Mouse (Mus musculus): ENCODE measurements around the gene Pcnx. TPM values are rescaled to one million over a fixed set of nuclear protein-coding genes. Genes with fewer than 3 reads are reported as not detected.
"Not testable (repeated sequence)": the region's sequence is repeated elsewhere in the genome, so short reads cannot be mapped to it uniquely, and the experiment has no call there.

Pcnx gene
- polyA plus RNA-seq, 1 experiment from 2014 or later = 29.1 TPM

- in situ Hi-C loops (cut with MboI; ENCODE audit: low pct_unique_long_range_greater_than_20kb) = loop anchor here (25.0 kb wide), 2 partner anchors 165 to 1015 kb away; partner anchors contain the start of gene Sipa1l1
- CTCF ChIA-PET = interaction anchor here (1.3 kb wide), 1 partner anchor 473 kb away, joined by 4 read pairs; no protein-coding TSS in a partner anchor
- no peak for DNase-seq (ENCODE audit: low read depth, low spot score)
These were observed 137.0 kb downstream of the Pcnx start for GRCm38 (mm10) chr12:81996679-81997362.

GRCm38 (mm10) chr12:81997497-81997896, 137.7 kb downstream of the Pcnx start:
- ATAC-seq = no peak
- no peak for DNase-seq (ENCODE audit: low read depth, low spot score)
- ChIA-PET CTCF (interaction anchor here (1.3 kb wide), 1 partner anchor 472 kb away, joined by 4 read pairs; no protein-coding TSS in a partner anchor), POLR2A (no interaction called here)
- in situ Hi-C loops (cut with MboI; ENCODE audit: low pct_unique_long_range_greater_than_20kb) = loop anchor here (25.0 kb wide), 2 partner anchors 165 to 1015 kb away; partner anchors contain the start of gene Sipa1l1
- no peaks in the 10 kb centered on the region for H3K27me3 ChIP-seq
- no peak for TF ChIP-seq CTCF (IDR thresholded peaks at IDR 0.05)

More at GRCm38 (mm10) chr12:81996679-81997362, 137.0 kb downstream of the Pcnx start:
- TF ChIP-seq CTCF (IDR thresholded peaks at IDR 0.05) = no peak
- H3K27me3 ChIP-seq = no peaks in the 10 kb centered on the region
- ATAC-seq = no peak
- POLR2A ChIA-PET = no interaction called here

GRCm38 (mm10) chr12:82002697-82003096, 142.9 kb downstream of the Pcnx start:
- in situ Hi-C loops (cut with MboI; ENCODE audit: low pct_unique_long_range_greater_than_20kb); H3K27me3 ChIP-seq; CTCF ChIA-PET; POLR2A ChIA-PET; DNase-seq (ENCODE audit: low read depth, low spot score): not testable (repeated sequence)
- peak; percentile 62 for ATAC-seq

- ATAC-seq = peak; percentile 8
- DNase-seq (ENCODE audit: low read depth, low spot score); CTCF ChIA-PET; H3K27me3 ChIP-seq; POLR2A ChIA-PET; in situ Hi-C loops (cut with MboI; ENCODE audit: low pct_unique_long_range_greater_than_20kb): not testable (repeated sequence)
These were observed 166.2 kb downstream of the Pcnx start for GRCm38 (mm10) chr12:82025901-82026633.

- DNase-seq (ENCODE audit: low read depth, low spot score); ATAC-seq; H3K27me3 ChIP-seq; CTCF ChIA-PET; POLR2A ChIA-PET; in situ Hi-C loops (cut with MboI; ENCODE audit: low pct_unique_long_range_greater_than_20kb): not testable (repeated sequence)
These were observed 173.7 kb downstream of the Pcnx start for GRCm38 (mm10) chr12:82033524-82033923.

- H3K27me3 ChIP-seq; DNase-seq (ENCODE audit: low read depth, low spot score); POLR2A ChIA-PET; in situ Hi-C loops (cut with MboI; ENCODE audit: low pct_unique_long_range_greater_than_20kb); CTCF ChIA-PET; ATAC-seq: not testable (repeated sequence)
These were observed 174.2 kb downstream of the Pcnx start for GRCm38 (mm10) chr12:82033973-82034372.

GRCm38 (mm10) chr12:82044078-82044477, 184.3 kb downstream of the Pcnx start:
- ATAC-seq; in situ Hi-C loops (cut with MboI; ENCODE audit: low pct_unique_long_range_greater_than_20kb); DNase-seq (ENCODE audit: low read depth, low spot score); CTCF ChIA-PET; H3K27me3 ChIP-seq; POLR2A ChIA-PET: not testable (repeated sequence)

Other genes starting within 250 kb of the Pcnx start
- 28.1 TPM for gene Ttc9, start 228.8 kb upstream of the Pcnx start, polyA plus RNA-seq (2021)
- 10.5 TPM for gene Map3k9, start 78.8 kb upstream of the Pcnx start, polyA plus RNA-seq (2021)